Mouse (Mus musculus) gastrocnemius, adult 18-20 months (tissue): ENCODE measurements at regions not wholly inside any gene's neighbourhood (a gene's known extent, or its start where the extent isn't known, plus 50 kb on each side); places are given as distances from the start of the nearest gene placed in this dataset.

Experiments used
- DNase-seq: peaks from one replicate; pipeline ENCODE4 v3.0.0; 2021; ENCODE audit warnings: low spot score

DNA sequence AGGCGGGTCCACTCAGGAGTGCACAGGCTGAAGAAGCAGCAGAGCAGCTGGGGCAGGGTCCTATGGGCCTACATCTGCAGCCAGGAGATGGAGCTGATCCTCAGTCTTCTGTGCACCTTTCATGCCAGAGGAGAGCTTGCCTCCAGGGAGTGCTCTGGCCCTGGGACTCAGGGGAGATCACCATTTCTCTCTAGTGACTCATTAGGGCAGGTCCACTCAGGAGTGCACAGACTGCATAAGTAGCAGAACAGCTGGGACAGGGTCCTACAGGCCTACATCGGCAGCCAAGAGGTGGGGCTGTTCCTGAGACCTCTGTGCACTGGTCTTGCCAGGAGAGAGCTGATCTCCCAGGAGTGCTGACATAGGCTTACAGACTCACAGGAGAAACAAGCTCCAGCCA, 159.4 kb upstream of the Gm21897 start:
- DNase-seq: no peak

DNA sequence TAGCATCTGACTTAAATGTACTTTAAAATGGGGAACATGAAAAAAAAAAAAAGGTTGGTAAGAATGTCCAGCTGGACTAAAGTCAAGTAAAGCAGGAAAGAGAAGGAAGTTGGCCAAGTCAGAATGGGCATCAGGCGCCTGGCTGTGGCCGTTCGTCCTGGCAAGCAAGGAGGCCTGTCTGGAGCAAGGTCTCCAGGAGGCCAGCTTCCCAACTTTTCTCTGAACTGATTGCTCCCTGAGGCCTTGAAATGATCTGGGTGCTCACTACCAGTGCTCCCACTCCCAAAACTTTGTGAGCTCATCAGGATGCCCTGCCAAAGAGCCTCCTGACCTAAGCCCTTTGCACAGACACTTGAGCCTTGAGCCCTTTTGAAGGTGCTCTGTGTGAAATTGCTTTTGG, 141.7 kb upstream of the Gm21897 start:
- peak; percentile 7 for DNase-seq

GRCm38 (mm10) chr16:15185714-15186113, 131.5 kb upstream of the Gm21897 start:
- DNase-seq: no peak

- peak; percentile 65 for DNase-seq
These were observed 122.1 kb upstream of the Gm21897 start for GRCm38 (mm10) chr16:15194926-15195711.

DNA sequence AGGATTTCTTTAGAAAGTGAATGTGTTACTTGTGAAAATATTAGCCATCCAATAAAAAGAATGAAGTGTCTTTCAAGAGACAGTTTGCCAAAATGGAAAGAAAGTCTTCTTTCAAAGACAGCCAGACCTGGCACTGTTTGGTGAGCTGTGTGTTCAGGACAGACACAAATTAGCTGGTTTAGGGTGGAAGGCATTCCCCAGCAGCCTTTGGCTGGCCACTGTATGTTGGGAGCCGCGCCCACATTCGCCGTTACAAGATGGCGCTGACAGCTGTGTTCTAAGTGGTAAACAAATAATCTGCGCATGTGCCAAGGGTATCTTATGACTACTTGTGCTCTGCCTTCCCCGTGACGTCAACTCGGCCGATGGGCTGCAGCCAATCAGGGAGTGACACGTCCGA, 121.3 kb upstream of the Gm21897 start:
- peak; percentile 44 for DNase-seq

GRCm38 (mm10) chr16:15196855-15197254, 120.4 kb upstream of the Gm21897 start:
- no peak for DNase-seq

DNA sequence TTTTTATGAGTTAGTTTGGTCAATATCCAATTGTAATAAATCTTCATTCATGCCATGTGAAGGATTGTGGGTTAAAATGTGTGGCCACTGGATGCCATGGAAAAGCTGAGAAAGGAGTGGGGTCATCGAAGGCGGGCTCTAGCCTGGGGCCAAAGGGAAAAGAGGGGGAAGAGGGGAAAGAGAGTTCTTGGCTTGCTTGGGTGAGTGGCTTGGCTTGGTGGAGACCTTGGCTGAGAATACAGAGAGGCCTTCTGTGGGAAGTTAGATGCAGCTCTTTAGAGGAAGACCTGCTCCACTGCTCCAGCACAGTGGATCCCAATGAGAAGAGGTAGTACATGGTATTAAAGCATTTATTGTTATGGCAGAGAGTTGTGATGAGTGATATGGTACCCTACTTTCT, 101.3 kb upstream of the Gm21897 start:
- no peak for DNase-seq

DNA sequence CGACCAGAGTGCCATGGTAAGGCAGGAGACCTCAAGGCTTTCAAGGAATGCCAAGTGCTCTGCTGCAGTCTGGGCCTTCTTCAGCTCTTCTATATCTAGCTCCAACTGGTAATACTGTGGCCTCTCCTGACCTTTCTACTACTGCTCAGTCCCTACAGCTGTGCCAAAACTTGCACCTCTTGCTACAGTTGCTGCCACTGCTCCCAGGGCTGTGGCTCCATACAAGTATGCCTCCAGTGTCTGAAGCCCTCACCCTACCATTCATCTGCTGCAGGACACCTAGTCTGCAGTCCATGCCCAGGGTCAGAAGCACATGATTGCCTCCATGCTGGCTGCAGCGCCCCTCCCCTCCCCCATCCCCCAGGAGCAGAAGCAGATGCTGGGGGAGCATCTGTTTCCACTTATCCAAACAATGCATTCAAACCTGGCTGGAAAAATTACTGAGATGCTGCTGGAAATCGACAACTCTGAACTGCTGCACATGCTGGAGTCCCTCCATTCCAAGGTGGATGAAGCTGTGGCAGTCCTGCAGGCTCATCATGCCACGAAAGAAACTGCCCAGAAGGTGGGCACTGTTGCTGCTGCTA, 96.2 kb upstream of the Gm21897 start:
- DNase-seq: no peak

DNA sequence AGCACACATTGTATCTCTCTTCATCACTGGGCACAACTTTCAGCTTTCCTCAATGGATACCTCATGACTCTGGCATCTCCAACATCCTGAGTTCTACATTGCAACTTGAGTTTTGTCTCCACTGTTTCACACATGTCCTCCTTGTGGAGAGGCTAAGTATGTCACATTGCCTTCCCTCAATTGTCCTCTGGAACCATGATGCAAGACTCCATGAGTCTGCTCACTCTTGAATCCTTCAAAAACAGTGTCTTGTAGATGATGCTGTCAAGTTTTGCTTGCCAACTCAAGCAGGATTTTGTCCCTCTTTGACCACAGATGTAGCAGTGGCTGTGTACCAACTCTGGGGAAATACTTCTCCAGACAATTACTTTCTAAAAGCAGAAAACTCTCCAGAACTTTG, 79.4 kb upstream of the Gm21897 start:
- DNase-seq: no peak

GRCm38 (mm10) chr16:15238449-15238848, 78.8 kb upstream of the Gm21897 start:
- DNase-seq: no peak

DNA sequence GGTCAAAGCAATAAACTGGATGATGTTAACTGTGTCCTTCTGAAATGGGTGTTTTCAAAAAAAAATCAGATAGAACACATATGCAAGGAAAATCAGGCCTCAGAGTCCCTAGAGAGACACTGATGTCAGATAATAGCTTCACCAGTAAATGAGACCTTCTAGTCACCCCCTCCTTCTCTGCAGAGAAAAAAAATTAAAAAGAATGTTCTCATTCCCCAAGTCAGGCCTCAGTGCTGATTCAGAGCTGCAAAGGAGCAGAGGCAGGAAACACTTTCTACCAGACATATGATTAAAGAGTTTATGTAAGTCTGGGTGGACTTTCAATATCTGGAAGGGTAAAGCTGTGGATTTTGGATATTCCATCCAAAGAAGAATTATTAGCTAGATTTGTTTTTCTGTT, 67.1 kb upstream of the Gm21897 start:
- no peak for DNase-seq

DNA sequence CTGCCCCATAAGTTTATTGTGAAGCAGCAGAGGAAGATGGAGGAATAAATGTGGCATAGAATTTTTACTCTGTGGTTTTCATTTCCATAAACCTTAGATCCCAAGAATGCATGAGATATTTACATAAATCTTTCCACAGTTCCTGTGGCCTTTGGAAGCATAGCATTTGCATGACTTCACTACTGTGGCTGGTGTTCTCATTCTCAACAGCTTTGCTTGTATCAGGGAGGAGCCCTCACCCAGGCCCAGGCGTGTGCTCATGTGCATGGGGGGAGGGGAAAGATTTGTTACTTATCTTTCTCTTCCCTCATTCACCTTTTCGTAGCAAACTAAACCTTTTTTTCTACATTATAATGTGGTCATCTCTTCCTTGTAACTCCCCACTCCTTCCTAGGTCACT, 65.6 kb upstream of the Gm21897 start:
- no peak for DNase-seq

- peak; percentile 9 for DNase-seq
These were observed 64.5 kb upstream of the Gm21897 start for GRCm38 (mm10) chr16:15252666-15253347.

DNA sequence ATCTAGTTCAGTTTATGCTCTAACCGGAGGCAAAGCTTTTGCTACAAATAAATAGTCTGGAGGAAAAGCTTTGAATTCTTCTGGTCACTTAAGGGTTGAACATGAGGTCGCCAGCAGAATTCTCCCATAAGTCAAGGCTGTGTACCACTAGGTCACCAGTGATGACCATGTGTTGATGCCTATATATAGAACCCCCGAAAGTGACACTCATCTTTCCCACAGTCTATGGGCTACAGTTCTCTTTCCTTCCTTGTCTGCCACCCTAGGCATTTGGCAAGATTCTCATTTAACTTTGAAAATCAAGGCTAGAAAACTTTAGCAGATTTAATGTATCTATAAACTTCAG, 63.9 kb upstream of the Gm21897 start:
- no peak for DNase-seq

DNA sequence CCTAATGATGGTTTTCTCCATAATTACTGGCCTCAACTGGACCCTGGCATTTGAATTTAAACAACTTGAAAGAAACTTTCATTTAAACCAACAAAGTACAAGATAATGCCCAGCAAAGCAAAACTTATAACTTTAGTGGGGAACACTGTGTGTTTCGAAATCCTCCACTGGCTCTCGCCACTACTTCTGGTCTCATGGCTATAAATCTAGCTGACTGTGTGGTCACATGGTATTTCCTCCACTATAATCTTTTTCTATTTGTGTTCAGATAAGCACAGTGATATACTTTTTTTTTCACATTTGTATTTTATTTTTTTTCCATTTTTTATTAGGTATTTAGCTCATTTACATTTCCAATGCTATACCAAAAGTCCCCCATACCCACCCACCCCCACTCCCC, 62.6 kb upstream of the Gm21897 start:
- DNase-seq: no peak

DNA sequence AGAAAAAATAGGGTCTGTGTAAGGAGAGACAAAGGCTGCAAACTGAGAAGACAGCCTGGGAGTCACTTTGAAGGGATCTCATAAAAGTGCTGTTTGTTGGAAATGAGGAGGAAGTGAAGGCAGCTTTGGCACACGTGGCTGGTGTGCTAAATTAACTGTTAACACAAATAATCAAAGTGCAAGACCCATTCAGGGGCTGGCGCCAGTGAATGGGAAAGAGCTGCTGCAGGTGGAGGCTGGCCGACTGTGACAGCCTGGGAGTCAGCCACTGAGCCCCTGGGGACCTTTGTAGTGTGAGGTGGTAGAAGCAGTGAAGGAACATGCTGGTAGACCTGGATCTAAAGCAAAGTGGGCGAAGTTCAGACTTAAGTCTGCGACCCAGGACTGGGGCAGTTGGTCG, 57.8 kb upstream of the Gm21897 start:
- no peak for DNase-seq

DNA sequence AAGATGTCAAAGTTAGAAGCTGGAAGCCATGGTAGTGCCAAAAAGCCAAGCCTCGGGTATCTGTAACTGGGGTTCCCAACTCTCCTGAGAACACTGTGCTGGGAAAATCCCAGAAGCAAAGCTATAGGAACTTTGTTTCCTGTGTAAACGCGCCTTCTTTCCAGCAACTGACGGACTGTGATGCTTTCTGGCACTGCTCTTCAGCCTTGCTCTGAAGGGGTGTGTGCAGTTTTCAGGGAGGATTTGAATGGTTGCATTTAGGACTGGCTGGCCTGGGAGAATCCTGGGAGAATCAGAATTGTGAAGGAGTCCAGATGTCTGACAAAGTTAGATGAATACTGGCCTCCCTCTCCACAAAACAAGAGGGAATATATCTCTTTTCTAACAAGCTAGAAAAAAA, 57.2 kb upstream of the Gm21897 start:
- no peak for DNase-seq
